Mouse (Mus musculus) cerebellum, adult (tissue): ENCODE measurements at regions not wholly inside any gene's neighbourhood (a gene's known extent, or its start where the extent isn't known, plus 50 kb on each side); places are given as distances from the start of the nearest gene placed in this dataset.

Source experiments
- ATAC-seq: cut with Nextera tagmentation; 2 replicates; pipeline ENCODE4 v1.9.2; 2017; ENCODE audit warnings: mild to moderate bottlenecking, moderate library complexity, mixed read lengths; ENCODE audit not compliant: insufficient number of reproducible peaks, low FRiP score, low TSS enrichment

DNA sequence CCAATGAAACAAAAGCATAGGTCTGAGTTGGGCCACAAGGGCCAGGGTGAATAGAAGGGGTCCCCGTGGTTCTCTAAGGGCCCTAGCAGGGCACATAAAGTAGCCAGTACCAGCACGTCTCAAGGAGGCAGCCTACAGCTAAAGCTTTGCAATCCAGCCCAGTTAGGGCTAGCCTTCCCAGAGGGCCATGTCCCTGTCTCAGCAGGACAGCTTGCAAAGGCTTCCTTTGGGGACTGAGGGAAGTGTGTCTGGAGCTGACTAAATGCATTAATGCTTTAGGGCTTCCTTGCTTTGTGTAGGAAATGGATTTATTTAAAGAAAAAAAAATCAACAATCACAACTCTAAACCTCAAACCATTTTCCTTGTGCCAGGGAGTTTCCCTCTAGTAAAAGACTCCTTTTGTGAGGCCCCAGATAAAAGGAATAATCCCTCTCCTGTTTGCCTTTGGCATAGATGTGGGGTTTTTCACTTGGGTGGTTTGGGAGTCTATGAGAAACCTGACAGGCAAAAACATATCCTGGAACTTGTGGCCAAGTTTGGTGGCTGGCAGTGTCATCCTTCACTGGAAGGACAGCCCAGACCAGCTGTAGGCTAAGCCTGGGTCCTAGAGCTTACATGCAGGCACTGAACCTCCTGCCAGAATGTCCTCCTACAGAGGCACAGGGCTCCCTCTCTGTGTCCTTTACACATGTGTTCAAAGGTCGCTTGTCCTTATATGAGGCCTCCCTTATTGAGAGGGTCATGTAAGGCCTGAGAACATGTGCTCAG is 197.7 kb upstream of the Cxcr4 start:
- ATAC-seq, result no peak

- no peak for ATAC-seq
Observed at GRCm38 (mm10) chr1:128788227-128788626, 196.1 kb upstream of the Cxcr4 start.

GRCm38 (mm10) chr1:128786941-128787569 is 195.0 kb upstream of the Cxcr4 start:
- no peak for ATAC-seq

DNA sequence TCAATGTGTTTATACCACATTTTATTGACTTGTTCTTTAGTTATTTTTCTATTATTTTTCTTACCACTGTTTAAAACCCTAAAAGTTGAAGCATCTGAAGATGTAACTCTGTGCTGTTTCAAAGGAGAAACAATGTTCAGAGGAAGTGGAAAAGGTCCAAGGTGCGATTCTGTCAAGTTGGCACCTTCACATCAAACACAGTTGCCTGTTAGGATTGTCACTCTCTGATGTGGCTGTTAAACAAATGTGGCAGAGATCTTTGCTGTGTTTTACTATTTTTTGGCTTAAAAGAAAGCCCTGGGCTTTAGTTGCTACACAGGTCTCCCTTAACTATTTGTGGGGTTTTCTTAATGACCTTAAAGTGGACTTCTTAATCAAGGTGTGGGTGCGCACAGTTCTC is 190.2 kb upstream of the Cxcr4 start:
- ATAC-seq, result no peak

DNA sequence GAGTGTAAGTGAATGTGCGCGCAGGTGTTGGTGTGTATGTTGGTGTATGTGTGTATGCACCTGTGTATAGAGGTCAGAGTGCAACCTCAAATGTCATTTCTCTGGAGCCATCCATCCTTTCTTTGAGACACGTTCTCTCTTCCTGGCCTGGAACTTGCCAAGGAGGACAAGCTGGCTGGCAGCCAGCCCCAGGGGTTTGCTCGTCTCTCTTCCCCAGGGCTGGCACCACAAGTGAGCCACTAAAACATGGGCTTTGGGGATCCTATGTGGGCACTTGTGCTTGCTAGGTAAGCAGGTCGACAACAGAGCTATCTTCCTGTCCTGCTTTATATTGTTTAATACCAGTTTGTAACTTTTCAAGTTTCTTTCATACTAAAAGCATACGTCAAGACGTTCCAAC is 189.8 kb upstream of the Cxcr4 start:
- no peak for ATAC-seq

DNA sequence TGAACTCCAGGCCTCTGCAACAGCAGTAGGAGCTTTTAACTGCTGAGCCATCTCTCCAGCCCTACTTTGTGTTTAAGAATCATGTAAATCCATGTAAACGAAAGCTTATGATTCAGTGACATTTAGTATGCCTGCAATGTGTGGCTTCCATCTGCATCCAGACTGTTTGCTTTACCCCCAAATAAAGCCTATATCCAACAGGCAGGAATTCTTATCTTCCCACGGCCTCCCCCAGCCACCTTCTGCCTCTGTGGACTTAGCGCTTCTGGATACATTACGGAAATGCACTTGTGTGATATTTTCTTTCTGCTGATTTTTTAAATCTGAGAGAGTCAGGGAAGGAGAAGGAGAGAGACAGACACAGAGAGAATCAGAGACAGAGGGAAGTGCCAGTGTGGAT is 189.2 kb upstream of the Cxcr4 start:
- ATAC-seq, result no peak

DNA sequence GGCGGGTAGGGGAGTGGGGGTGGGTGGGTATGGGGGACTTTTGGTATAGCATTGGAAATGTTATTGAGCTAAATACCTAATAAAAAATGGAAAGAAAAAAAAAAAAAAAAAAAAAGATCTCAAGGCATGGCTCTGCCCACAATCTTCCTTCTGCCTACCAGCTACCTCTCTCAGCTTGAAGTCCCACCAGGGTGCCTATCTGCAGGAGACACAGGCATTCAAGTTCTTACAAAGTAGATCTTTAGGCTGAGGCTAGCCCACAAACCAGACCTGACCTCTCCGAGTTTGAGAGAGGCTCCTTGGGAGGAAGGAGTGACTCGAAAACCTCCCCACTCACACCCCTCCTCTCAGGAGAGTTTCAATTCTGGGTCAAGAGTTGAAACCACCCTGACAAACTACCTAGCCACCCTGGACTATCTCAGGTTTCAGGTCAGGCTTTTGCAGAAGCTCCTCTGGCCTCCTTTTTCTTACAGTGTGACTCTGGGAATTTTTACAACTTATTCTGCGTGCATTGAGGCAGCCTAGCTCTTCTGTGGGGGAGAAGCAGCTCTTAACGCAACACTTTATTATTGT is 187.6 kb upstream of the Cxcr4 start:
- no peak for ATAC-seq

DNA sequence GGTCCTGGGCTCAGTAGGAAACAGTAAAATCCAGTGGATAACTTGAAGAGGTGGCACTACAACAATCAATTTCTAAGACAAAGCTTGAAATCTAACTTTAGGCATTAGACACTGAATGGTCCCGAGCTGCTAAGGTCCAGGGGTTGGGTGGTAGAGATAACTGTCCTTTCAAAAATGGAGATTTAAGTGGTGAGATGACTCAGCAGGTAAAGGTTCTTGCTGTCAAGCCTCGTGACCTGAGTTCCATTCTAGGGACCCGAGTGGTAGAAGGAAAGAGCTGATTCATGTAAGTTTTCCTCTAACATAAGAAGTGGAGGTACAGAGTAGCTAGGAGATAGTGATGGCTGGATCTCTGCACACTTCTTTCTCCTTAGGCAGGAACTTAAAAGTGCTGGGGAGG is 180.3 kb upstream of the Cxcr4 start:
- no peak for ATAC-seq

GRCm38 (mm10) chr1:128770786-128771185 is 178.7 kb upstream of the Cxcr4 start:
- no peak for ATAC-seq

GRCm38 (mm10) chr1:128767991-128768390 is 175.9 kb upstream of the Cxcr4 start:
- ATAC-seq, result no peak

GRCm38 (mm10) chr1:128767415-128767814 is 175.3 kb upstream of the Cxcr4 start:
- ATAC-seq, result no peak

DNA sequence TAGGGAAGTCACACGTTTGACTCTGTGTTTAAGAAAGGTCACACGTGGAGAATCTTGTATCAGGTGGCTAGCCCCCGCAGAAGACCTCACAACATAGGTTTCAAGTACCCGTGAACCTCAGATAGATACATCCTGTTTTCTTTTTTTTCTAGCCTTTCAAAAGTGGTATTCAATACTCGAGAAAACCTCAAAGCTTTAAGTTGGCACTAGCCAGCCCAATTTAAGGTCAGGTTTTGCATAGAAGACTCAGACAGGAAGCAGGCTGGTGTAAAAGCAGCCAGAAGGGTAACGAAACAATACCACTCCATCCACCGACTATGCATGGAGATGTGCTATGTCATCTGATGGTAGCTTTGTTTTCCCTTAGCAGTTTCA is 174.8 kb upstream of the Cxcr4 start:
- ATAC-seq, result no peak

- no peak for ATAC-seq
Observed at GRCm38 (mm10) chr1:128766193-128766893, 174.2 kb upstream of the Cxcr4 start.

DNA sequence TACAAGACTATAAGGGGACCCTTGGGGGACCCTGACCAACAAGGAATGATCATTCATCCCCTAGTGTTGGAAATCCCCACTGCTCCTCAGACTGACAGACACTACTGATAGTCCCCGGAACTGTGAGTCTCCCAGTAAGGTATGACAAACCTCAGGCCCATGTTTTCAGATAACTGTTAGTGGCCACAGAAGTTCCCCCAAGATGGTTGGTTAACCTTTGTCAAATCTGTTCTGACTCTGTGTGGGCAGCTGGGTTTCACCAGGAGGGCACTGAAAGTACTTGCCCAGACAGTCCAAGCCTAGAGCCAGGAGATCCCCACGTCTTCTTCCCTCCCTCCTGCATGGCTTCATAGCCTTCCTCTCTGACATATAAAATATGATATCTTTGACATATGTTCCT is 173.5 kb upstream of the Cxcr4 start:
- ATAC-seq, result no peak

GRCm38 (mm10) chr1:128765142-128765541 is 173.0 kb upstream of the Cxcr4 start:
- ATAC-seq, result no peak

- no peak for ATAC-seq
Observed at GRCm38 (mm10) chr1:128762854-128763253, 170.8 kb upstream of the Cxcr4 start.

DNA sequence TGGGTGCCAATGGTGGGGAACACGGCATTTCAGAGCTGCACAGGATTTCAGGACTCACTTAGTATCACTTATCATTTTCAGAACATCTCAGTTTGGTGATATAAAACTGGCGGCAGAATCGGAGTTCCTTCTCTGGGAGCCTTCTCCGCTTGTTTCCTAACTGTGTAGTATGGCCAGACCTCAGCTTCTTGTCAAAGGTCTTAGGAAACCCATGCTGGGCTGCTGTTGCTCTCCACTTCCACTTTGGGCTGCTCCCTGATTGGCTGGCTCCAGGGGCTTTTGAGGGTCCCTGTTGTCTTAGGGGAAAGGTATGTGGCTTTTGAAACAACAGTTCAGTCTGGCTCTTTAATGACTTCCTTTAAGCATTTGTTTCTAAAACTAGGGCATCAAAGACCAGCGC is 170.0 kb upstream of the Cxcr4 start:
- no peak for ATAC-seq

DNA sequence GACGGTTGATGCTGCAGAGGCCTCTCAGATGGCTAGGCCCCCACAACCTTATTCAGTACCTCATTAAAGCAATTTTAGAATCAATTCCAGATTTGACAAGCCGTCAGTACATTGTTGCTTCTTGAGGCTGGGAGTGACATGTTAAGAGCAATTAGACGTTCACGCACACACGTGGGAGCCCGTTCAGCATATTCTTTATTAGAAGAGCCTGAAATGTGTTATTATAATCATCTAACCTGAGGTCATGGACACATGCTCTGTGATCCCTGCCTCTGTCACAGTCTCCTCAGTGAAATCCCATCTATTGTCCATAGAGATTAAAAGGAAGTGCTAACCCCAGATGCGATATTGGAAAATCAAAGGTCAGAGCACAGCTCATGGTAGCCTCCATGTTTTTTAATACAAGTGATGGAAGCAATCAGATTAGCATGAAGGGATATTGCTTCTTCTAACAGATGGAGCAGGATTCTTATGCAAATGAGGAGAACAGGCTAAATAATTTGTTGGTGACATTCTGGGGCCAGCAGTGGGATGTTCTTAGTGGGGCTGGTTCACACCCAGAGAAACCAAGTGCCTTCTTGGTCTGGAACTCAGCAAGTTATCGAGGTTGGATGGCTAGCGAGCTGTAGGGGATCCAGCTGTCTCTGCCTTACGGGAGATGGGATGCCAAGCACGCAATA is 166.8 kb upstream of the Cxcr4 start:
- no peak for ATAC-seq

DNA sequence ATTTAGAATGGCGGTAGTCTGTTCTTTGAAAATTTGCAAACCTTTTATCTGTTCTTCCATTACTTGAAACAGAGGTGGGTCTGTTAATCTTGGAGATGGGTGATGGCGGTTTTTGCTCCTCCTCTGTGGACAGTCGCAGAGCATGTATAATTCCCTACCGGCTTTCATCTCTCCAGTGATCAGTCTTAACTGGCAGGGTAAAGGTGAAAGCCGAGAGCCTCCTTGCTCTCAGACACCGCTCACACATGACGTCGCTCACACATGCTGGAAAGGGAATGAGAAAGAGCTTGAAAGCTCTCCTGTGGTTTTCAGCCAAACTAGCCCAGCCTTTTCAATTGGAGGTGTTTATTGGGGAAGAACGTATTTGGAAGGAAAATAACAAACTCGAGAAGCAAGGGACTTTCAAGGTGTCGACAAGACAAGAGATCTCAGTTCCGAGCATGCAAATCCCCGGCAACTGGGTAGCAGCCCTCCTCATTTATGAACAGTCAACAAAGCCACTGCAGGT is 166.3 kb upstream of the Cxcr4 start:
- ATAC-seq, result no peak

DNA sequence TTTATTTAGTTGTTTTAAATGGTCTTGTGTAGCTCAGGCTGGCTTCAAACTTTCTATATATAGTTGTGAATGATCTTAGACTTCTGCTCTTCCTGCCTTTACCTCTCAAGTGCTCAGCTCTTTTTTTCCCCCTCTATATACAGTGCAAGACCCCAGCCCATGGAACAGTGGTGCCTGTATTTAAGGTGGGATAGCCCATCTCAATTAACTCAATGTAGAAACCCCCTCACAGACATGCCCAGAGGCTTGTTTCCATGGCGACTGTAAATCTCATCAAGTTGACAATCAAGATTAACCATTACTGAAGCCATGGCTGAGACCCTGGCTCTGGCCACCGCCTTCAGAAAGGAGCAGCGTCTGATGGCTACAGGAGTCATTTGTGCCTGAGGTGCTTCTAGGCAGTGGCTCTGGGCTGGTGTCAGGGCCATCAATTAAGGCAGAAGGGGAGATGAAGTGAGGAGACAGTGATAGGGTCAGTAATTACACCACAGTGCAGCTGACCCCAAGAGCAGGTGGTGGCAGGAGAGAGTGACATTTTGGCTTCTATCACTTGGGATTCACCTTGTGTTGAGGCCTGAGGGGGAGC is 161.4 kb upstream of the Cxcr4 start:
- no peak for ATAC-seq
